Mouse (Mus musculus): Measurements from ENCODE around the gene Prkce. TPM values are rescaled to one million over a fixed set of nuclear protein-coding genes. Genes with fewer than 3 reads are reported as not detected.
"Not testable (repeated sequence)": the region's sequence is repeated elsewhere in the genome, so short reads cannot be mapped to it uniquely, and the experiment has no call there.

Prkce gene
- polyA plus RNA-seq, 1 experiment from 2014 or later, result 8.1 TPM

DNA sequence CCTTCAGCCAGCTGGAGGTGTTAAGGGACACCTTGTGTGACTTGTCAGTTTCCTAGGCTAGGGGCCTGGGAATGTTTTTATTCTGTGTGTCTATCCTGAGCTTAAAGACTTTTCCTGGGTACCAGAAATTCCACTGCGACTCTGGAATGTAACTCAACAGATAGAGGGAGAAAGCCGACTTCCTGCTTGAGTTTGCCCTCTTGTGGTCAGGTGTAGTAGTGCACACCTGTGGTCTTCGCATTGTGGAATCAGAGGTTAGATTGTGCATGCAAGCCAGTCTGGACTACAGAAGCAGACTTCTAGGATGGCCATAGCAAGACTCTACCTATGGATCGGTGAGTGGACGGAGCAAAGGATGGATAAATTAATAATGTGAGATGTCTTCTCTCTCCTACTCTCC lies 304.1 kb downstream of the Prkce start:
- Histone ChIP-seq H3K4me1 (peaks cover 18% of the 10 kb centered on the region; the same call in 1 of the 2 replicates), H3K9me3 (replicated peaks) (no peaks in the 10 kb centered on the region), H3K4me2 (replicated peaks) (no peak overlapping the region), H3K27me3 (no peaks in the 10 kb centered on the region), H3K27ac (replicated peaks) (no peak overlapping the region), H3K36me3 (no peaks in the 10 kb centered on the region; the same call in 1 of the 2 replicates), H3K9ac (no peak overlapping the region), H3K4me3 (replicated peaks) (no peak overlapping the region)
- 41% methylated on average over 5 of the region's 5 CpGs for WGBS
- ATAC-seq (ENCODE audit: insufficient number of reproducible peaks, low FRiP score, low TSS enrichment, low read depth), result no peak

DNA sequence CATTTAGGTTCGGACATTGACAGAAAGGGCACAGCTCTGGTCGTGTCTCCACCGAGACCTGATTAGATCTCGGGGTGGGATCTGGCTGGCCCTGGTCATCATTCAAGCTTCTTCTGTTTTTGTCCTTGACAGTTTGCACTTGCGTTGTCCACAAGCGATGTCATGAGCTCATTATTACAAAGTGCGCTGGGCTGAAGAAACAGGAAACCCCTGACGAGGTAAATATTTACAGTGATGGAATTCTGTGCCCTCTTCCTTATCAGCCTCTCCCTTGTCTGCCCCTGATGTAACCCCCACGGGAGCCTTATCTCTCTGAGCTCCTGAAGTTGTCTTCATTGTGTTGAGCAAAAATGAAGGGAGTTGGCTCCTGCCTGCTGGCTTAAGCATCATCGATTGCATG lies 309.1 kb downstream of the Prkce start:
- no peak for ATAC-seq (ENCODE audit: insufficient number of reproducible peaks, low FRiP score, low TSS enrichment, low read depth)
- no peaks in the 10 kb centered on the region for H3K27me3 ChIP-seq
- H3K9me3 ChIP-seq (replicated peaks), result no peaks in the 10 kb centered on the region
- 88% methylated on average over 10 of the region's 10 CpGs for WGBS
- H3K4me2 ChIP-seq (replicated peaks), result no peak overlapping the region
- H3K36me3 ChIP-seq, result no peaks in the 10 kb centered on the region; the same call in 1 of the 2 replicates
- H3K4me1 ChIP-seq, result no peaks in the 10 kb centered on the region
- H3K9ac ChIP-seq, result no peak overlapping the region
- no peak overlapping the region for H3K4me3 ChIP-seq (replicated peaks)
- no peak overlapping the region for H3K27ac ChIP-seq (replicated peaks)

DNA sequence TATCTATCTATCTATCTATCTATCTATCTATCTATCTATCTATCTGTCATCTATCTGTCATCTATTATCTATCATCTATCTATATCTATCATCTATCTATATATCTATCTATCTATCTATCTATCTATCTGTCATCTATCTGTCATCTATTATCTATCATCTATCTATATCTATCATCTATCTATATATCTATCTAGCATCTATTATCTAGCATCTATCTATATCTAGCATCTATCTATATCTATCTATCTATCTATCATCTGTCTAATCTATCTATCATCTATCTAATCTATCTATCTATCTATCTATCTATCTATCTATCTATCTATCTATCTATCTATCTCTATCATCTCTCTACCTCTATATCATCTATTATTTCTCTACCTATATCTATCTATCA lies 309.8 kb downstream of the Prkce start:
- not testable (repeated sequence) for H3K27ac ChIP-seq (replicated peaks); H3K36me3 ChIP-seq; H3K9ac ChIP-seq; ATAC-seq (ENCODE audit: insufficient number of reproducible peaks, low FRiP score, low TSS enrichment, low read depth); H3K4me3 ChIP-seq (replicated peaks); H3K4me1 ChIP-seq; H3K27me3 ChIP-seq; H3K9me3 ChIP-seq (replicated peaks); H3K4me2 ChIP-seq (replicated peaks)

DNA sequence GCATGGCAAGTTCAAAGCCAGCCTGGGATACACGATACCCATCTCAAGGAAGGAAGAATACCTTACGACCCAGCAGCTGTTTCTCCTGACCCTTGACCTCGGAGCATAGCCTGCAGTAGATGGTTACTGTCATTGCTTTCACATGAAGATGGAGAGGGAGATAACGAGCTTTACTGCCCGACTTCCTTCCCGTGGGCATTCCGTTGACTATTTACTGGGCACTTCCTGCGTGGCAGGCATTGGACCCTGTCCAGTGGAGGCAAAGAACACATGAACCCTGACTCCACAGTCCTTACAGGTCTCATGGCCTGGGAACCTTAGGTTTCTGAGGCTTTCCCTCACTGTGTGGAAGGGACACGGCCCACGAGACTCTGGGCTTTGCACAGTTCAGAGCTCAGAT lies 311.8 kb downstream of the Prkce start:
- Histone ChIP-seq H3K4me1 (no peaks in the 10 kb centered on the region), H3K27me3 (no peaks in the 10 kb centered on the region), H3K9ac (no peak overlapping the region), H3K4me3 (replicated peaks) (no peak overlapping the region), H3K9me3 (replicated peaks) (no peaks in the 10 kb centered on the region), H3K4me2 (replicated peaks) (no peak overlapping the region), H3K27ac (replicated peaks) (no peak overlapping the region), H3K36me3 (peaks cover 6% of the 10 kb centered on the region; the same call in 1 of the 2 replicates)
- 73% methylated on average over 10 of the region's 10 CpGs for WGBS
- ATAC-seq (ENCODE audit: insufficient number of reproducible peaks, low FRiP score, low TSS enrichment, low read depth), result no peak

DNA sequence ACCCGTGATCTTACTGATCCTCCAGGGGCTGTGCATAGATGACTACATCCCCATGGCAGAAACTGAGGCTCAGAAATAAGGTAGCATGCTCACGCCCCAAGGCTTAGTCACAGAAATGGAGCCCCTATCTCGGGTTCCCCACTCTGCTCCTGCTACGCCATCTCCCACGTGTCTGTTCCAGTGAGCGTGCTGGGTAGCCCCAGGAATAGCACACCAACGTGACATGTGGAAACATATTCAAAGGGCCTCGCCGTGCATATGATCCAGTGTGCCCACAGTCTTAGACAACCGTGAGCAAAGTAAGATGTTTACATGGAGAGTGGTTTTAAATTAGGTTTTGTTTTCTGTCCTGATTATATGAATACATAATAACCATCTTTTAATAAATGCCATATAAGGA lies 315.1 kb downstream of the Prkce start:
- no peak for ATAC-seq (ENCODE audit: insufficient number of reproducible peaks, low FRiP score, low TSS enrichment, low read depth)
- Histone ChIP-seq H3K9me3 (replicated peaks) (no peaks in the 10 kb centered on the region), H3K4me3 (replicated peaks) (no peak overlapping the region), H3K9ac (no peak overlapping the region), H3K27me3 (no peaks in the 10 kb centered on the region), H3K4me2 (replicated peaks) (no peak overlapping the region), H3K36me3 (peaks cover 6% of the 10 kb centered on the region; the same call in 1 of the 2 replicates), H3K4me1 (no peaks in the 10 kb centered on the region), H3K27ac (replicated peaks) (no peak overlapping the region)
- WGBS, result 76% methylated on average over 10 of the region's 10 CpGs

DNA sequence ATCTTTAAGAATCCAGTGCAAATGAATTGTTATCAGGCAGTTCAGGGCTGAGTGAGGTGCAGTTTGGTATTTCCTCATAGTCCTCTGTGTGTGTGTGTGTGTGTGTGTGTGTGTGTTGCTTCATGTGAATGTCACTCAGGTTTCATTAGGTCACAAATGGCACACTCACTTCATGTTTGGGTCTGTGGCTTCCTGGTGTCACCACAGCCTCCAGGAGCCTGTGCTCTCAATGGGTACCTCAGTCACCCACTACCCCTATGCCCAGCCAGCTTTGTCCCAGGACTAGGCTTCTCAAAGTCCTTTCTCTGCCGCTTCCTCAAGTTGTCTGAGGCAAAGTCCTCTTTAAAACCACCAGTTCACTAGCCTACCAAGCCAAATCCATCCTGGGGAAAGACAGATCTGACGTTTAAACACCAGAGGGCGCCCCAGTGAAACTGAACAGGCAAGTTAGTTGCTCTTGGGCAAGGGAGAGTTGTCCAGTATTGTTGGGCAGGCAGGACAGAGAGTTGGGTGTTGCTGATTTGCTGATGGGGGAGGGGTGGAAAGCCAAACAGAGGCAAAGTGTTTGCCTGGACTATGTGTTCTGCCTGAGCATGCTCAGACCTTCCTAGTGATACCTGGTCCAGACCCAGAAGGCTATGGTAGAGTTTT lies 316.6 kb downstream of the Prkce start:
- Histone ChIP-seq H3K4me1 (no peaks in the 10 kb centered on the region), H3K36me3 (peaks cover 6% of the 10 kb centered on the region; the same call in 1 of the 2 replicates), H3K27ac (replicated peaks) (no peak overlapping the region), H3K4me3 (replicated peaks) (no peak overlapping the region), H3K4me2 (replicated peaks) (no peak overlapping the region), H3K9ac (no peak overlapping the region), H3K27me3 (no peaks in the 10 kb centered on the region), H3K9me3 (replicated peaks) (no peaks in the 10 kb centered on the region)
- WGBS, result 11% methylated on average over 3 of the region's 3 CpGs
- ATAC-seq (ENCODE audit: insufficient number of reproducible peaks, low FRiP score, low TSS enrichment, low read depth), result no peak

DNA sequence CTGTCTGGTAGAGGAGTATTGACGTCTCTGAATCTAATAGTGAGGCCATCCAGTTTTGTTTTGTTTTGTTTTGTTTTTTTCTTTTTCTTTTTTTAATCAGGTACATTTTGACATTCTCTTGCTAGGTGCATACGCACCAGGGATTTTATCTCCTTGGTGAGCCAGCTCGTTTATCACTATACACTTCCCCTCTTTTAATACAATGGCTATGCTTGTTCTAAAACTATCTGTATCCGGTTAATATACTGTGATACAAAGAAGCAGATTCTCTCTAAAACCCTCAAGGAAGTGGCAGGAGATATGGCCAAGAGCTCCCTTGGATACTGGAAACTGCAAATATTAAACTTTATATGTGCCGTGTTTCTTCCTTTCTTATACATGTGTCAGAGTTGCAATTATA lies 319.1 kb downstream of the Prkce start:
- no peaks in the 10 kb centered on the region for H3K27me3 ChIP-seq
- no peak for ATAC-seq (ENCODE audit: insufficient number of reproducible peaks, low FRiP score, low TSS enrichment, low read depth)
- H3K9ac ChIP-seq, result no peak overlapping the region
- H3K36me3 ChIP-seq, result peaks cover 6% of the 10 kb centered on the region; the same call in 1 of the 2 replicates
- H3K9me3 ChIP-seq (replicated peaks), result no peaks in the 10 kb centered on the region
- WGBS, result 84% methylated on average over 5 of the region's 5 CpGs
- H3K27ac ChIP-seq (replicated peaks), result no peak overlapping the region
- no peak overlapping the region for H3K4me3 ChIP-seq (replicated peaks)
- no peaks in the 10 kb centered on the region for H3K4me1 ChIP-seq
- H3K4me2 ChIP-seq (replicated peaks), result no peak overlapping the region

DNA sequence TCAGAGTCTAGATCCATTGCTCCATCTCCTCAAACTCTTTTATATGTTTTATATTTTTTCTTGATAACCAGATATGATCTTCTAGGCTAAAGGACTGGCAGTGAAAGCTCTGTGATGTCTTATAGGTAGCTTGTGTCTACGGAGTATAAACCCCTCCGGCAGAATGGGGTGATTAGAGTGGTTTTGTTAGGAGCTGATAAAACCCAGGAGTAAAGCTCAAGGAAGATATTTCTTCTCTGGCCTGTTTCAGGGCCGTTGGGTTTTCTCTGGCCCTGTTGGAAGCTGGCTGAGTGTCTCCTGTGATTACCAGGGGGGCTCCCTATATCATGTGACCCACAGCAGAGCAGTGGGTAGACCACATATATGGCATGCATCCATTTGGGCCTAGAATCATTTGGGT lies 319.9 kb downstream of the Prkce start:
- ATAC-seq (ENCODE audit: insufficient number of reproducible peaks, low FRiP score, low TSS enrichment, low read depth), result no peak

DNA sequence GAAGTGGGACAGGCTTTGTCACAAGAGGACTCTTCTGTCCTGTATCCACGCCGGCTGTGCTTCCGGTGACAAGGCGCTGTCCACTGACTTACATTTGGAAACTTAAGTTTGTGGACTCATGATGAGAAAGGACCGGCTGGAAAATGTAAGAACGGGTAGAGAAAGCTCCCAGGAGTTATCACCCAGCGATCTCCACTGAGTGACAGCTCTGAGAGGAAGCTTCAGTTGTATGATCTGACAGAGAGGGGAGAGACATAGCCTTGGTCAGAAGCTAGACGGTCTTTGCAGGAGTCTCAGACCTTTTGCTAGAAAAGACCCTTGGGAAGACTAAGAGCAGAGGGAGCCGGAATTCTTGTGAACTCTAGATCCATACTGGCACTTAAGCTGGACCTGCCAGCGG lies 322.2 kb downstream of the Prkce start:
- no peak overlapping the region for H3K4me3 ChIP-seq (replicated peaks)

More for the DNA sequence above, 319.9 kb downstream of the Prkce start:
- 79% methylated on average over 3 of the region's 3 CpGs for WGBS
- Histone ChIP-seq H3K4me1 (no peaks in the 10 kb centered on the region), H3K4me2 (replicated peaks) (no peak overlapping the region), H3K4me3 (replicated peaks) (no peak overlapping the region), H3K27ac (replicated peaks) (no peak overlapping the region), H3K27me3 (no peaks in the 10 kb centered on the region), H3K9me3 (replicated peaks) (no peaks in the 10 kb centered on the region), H3K36me3 (peaks cover 2% of the 10 kb centered on the region; the same call in 1 of the 2 replicates), H3K9ac (no peak overlapping the region)

DNA sequence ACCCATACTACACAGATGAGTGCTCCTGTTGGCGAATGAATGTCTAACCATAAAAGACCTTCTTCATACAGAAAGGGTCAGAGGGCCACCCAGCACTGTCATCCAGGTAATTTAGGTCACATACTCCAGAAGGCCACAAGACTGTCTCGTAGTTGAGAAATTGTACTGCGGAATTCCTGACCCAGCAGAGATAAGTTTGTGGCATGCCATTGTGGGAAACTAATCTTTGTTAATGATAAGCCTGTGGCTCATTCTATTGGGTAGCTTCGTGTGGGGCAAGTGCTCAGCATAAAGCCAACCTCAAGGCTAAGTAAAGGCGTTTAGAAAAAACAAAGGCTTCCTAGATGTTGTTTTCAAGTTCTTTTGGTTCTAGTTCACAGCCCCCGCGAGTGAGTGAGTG lies 324.8 kb downstream of the Prkce start:
- no peak for ATAC-seq (ENCODE audit: insufficient number of reproducible peaks, low FRiP score, low TSS enrichment, low read depth)
- H3K4me3 ChIP-seq (replicated peaks), result no peak overlapping the region
- no peak overlapping the region for H3K27ac ChIP-seq (replicated peaks)
- H3K4me2 ChIP-seq (replicated peaks), result no peak overlapping the region
- peaks cover 7% of the 10 kb centered on the region; the same call in 1 of the 2 replicates for H3K4me1 ChIP-seq
- no peaks in the 10 kb centered on the region for H3K9me3 ChIP-seq (replicated peaks)
- 84% methylated on average over 7 of the region's 7 CpGs for WGBS
- no peaks in the 10 kb centered on the region for H3K27me3 ChIP-seq
- H3K9ac ChIP-seq, result no peak overlapping the region
- no peaks in the 10 kb centered on the region for H3K36me3 ChIP-seq

More for the DNA sequence above, 322.2 kb downstream of the Prkce start:
- H3K36me3 ChIP-seq, result no peaks in the 10 kb centered on the region
- ATAC-seq (ENCODE audit: insufficient number of reproducible peaks, low FRiP score, low TSS enrichment, low read depth), result no peak
- no peaks in the 10 kb centered on the region for H3K4me1 ChIP-seq
- WGBS, result 89% methylated on average over 10 of the region's 10 CpGs
- H3K27ac ChIP-seq (replicated peaks), result no peak overlapping the region
- H3K4me2 ChIP-seq (replicated peaks), result no peak overlapping the region
- H3K9me3 ChIP-seq (replicated peaks), result no peaks in the 10 kb centered on the region
- no peaks in the 10 kb centered on the region for H3K27me3 ChIP-seq
- no peak overlapping the region for H3K9ac ChIP-seq

DNA sequence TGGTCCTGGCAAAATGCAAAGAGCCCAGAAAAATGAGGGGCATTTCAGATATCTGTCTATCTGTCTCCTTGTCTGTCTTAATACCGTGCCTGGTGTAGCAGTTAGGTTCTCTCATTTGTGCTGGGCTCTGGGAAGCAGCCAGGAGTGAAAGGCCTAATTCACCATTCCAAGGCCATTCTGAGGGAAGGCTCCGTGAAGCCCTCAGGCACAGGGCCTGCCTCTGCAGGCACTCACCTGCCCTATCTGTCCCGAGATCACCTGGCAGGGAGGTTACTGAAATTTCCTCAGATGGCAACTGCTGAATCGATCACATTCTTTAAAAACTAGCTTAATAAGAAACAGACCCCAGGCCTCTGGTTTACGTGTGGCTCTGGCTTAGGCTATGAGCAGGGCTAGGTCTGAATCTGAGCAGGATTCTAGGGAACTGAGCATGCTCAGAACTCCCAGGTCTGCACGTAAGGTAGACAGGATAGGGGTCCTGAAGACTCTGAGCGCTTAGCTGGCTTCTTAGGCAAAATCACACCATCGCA lies 326.4 kb downstream of the Prkce start:
- no peak overlapping the region for H3K9ac ChIP-seq
- H3K9me3 ChIP-seq (replicated peaks), result no peaks in the 10 kb centered on the region
- no peak overlapping the region; the same call in 1 of the 2 replicates for H3K27ac ChIP-seq (replicated peaks)
- H3K4me3 ChIP-seq (replicated peaks), result no peak overlapping the region
- WGBS, result 41% methylated on average over 8 of the region's 8 CpGs
- ATAC-seq (ENCODE audit: insufficient number of reproducible peaks, low FRiP score, low TSS enrichment, low read depth), result no peak; the same call in 1 of the 2 replicates
- H3K27me3 ChIP-seq, result no peaks in the 10 kb centered on the region
- peaks cover 10% of the 10 kb centered on the region; the same call in 1 of the 2 replicates for H3K4me1 ChIP-seq
- H3K4me2 ChIP-seq (replicated peaks), result no peak overlapping the region
- H3K36me3 ChIP-seq, result no peaks in the 10 kb centered on the region

DNA sequence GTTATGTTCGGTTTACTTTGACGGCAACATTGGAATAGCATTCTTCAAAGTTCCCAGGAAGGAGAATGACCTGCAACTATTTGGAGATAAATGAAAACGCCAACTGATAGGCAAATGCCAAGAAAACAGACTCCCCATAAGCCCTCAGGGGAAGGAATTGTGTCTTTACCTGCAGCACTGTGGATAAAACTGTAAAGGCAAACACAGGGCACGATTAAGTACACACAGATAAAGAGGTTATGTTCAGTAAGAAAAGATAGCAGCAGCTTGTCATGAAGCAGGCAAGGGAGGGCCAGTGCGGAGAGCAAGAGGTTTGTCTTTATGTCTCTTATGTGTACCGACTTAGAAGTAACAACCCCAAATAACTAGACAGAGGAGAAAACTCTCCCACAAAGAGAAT lies 326.9 kb downstream of the Prkce start:
- Histone ChIP-seq H3K27me3 (no peaks in the 10 kb centered on the region), H3K9ac (no peak overlapping the region), H3K9me3 (replicated peaks) (no peaks in the 10 kb centered on the region), H3K4me2 (replicated peaks) (no peak overlapping the region), H3K4me1 (peaks cover 15% of the 10 kb centered on the region), H3K4me3 (replicated peaks) (no peak overlapping the region), H3K27ac (replicated peaks) (no peak overlapping the region; the same call in 1 of the 2 replicates), H3K36me3 (no peaks in the 10 kb centered on the region)
- 72% methylated on average over 6 of the region's 6 CpGs for WGBS
- no peak for ATAC-seq (ENCODE audit: insufficient number of reproducible peaks, low FRiP score, low TSS enrichment, low read depth)
